Mouse (Mus musculus): ENCODE results near the gene Rab5b. TPM values are rescaled to one million over a fixed set of nuclear protein-coding genes. Genes with fewer than 3 reads are reported as not detected.
A peak's percentile ranks its signal among the peaks of the same experiment; 100 is the strongest.
"Not testable (repeated sequence)": the region's sequence is repeated elsewhere in the genome, so short reads cannot be mapped to it uniquely, and the experiment has no call there.

Gene Rab5b
- total RNA-seq, 1 experiment from 2014 or later: 36.4 TPM

- no peak for ATAC-seq (replicated peaks in 1 of 2; ENCODE audit: insufficient read depth in 1 of 2, low FRiP score in 2 of 2, low TSS enrichment in 1 of 2, low read depth in 1 of 2, poor library complexity in 2 of 2, severe bottlenecking in 2 of 2)
Observed at GRCm38 (mm10) chr10:128659490-128659889, 36.6 kb downstream of the Rab5b start.

DNA sequence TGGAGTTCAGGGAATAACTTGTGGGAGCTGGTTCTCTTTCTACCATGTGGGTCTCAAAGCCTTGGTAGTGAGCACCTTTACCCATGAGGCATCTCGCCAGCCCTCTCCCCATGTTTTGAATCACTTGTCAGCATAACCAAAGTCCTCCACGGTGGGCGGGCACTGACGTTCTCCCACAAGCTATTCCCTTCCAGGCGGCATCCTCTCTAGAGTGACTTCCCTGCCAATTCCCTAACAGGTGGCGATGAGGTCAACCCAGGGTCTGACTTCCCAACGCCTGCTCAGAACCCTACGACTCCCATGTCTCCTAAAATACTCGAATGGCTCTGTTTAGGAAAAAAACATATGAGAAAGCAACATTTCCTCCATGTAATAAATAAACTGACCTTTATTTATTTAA lies 38.2 kb downstream of the Rab5b start:
- ATAC-seq (replicated peaks in 1 of 2; ENCODE audit: insufficient read depth in 1 of 2, low FRiP score in 2 of 2, low TSS enrichment in 1 of 2, low read depth in 1 of 2, poor library complexity in 2 of 2, severe bottlenecking in 2 of 2): no peak

- ATAC-seq (replicated peaks in 1 of 2; ENCODE audit: insufficient read depth in 1 of 2, low FRiP score in 2 of 2, low TSS enrichment in 1 of 2, low read depth in 1 of 2, poor library complexity in 2 of 2, severe bottlenecking in 2 of 2): no peak
Observed at GRCm38 (mm10) chr10:128656731-128657130, 39.3 kb downstream of the Rab5b start.

DNA sequence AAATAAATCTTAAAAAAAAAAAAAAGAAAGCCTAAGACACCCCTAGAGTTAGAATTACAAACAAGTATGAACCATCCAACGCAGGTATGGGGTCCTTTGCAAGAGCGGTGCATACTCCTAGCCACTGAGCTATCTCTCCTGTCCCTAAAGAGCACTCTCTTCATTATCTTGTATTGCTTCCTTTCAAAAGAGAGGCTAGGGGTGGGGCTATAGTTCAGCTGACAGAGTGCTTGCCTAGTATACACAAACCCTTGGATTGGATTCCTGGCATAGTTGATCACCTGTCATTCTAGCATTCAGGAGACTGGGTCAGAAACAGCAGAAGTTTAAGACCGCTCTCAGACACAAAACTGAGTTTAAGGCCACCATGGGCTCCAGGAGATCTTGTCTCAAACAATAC lies 40.8 kb downstream of the Rab5b start:
- no peak for ATAC-seq (replicated peaks in 1 of 2; ENCODE audit: insufficient read depth in 1 of 2, low FRiP score in 2 of 2, low TSS enrichment in 1 of 2, low read depth in 1 of 2, poor library complexity in 2 of 2, severe bottlenecking in 2 of 2)

DNA sequence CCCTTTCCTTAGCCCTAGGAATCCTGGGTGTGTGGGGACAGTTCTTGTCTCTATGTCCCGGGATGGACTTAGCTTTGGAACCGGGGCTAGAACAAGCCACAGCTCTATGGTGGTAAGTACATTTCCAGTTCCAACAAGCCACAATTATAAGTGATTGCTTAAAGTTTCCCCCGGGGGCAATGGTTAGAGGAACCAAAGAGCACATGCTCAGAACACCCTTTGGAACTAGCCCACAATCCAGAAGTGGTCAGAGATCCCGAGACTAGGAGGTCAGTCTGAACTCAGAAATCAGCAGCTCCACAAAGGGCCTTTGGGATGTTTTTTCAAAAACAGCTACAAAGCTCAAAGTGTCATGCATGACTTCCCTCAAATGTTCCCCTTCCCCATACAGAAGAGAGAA lies 42.2 kb downstream of the Rab5b start:
- no peak for ATAC-seq (replicated peaks in 1 of 2; ENCODE audit: insufficient read depth in 1 of 2, low FRiP score in 2 of 2, low TSS enrichment in 1 of 2, low read depth in 1 of 2, poor library complexity in 2 of 2, severe bottlenecking in 2 of 2)

- ATAC-seq (replicated peaks in 1 of 2; ENCODE audit: insufficient read depth in 1 of 2, low FRiP score in 2 of 2, low TSS enrichment in 1 of 2, low read depth in 1 of 2, poor library complexity in 2 of 2, severe bottlenecking in 2 of 2): peak; percentile 33 to 39; a peak in 1 of 4 replicates
Observed at GRCm38 (mm10) chr10:128646139-128647089, 49.6 kb downstream of the Rab5b start.

- peak; percentile 79 to 84 for ATAC-seq (replicated peaks in 1 of 2; ENCODE audit: insufficient read depth in 1 of 2, low FRiP score in 2 of 2, low TSS enrichment in 1 of 2, low read depth in 1 of 2, poor library complexity in 2 of 2, severe bottlenecking in 2 of 2)
Observed at GRCm38 (mm10) chr10:128645111-128646011, 50.7 kb downstream of the Rab5b start, which contains the start of gene Ikzf4. Gene Ikzf4, minus strand, starts transcription at chr10:128645991.

DNA sequence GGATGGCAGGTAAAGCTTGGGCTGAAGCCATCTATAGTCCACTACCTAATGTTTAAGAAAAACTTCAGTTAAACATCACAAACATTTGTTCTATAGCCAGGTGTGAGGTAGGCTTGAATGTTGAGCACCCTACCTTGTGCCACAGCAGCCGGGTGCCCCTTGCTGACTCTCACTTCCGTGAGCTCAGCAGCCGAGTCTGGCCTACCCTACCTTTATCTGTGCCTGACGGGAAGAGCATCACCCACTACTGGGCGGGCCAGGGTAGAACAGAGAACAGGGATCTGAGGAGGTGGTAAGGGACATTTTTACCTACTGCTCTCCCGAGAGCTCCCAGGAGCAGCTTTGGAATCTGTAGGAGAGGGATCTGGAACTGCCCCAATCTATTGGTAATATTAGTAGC lies 53.3 kb downstream of the Rab5b start:
- no peak for ATAC-seq (replicated peaks in 1 of 2; ENCODE audit: insufficient read depth in 1 of 2, low FRiP score in 2 of 2, low TSS enrichment in 1 of 2, low read depth in 1 of 2, poor library complexity in 2 of 2, severe bottlenecking in 2 of 2)

- no peak for ATAC-seq (replicated peaks in 1 of 2; ENCODE audit: insufficient read depth in 1 of 2, low FRiP score in 2 of 2, low TSS enrichment in 1 of 2, low read depth in 1 of 2, poor library complexity in 2 of 2, severe bottlenecking in 2 of 2)
Observed at GRCm38 (mm10) chr10:128641871-128642270, 54.2 kb downstream of the Rab5b start.

GRCm38 (mm10) chr10:128640891-128641290 lies 55.2 kb downstream of the Rab5b start:
- no peak for ATAC-seq (replicated peaks in 1 of 2; ENCODE audit: insufficient read depth in 1 of 2, low FRiP score in 2 of 2, low TSS enrichment in 1 of 2, low read depth in 1 of 2, poor library complexity in 2 of 2, severe bottlenecking in 2 of 2)

DNA sequence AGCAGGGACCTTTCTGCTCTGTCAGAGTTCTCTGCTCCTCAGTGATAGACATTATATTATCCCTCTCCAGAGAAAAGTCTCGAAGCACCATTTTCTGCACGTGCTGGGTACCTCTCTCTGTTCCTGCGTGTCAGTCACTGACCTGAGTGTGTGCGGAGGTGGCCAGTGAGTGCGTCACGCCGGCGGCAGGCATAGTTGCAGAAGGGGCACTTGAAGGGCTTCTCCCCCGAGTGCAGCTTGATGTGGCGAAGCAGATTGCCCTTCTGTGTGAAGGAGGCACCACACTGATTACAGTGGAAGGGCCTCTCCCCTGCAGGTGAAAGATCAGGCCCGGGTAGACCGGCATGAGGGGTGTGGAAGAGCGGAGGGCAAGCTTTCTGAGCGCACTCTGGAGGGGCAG lies 56.1 kb downstream of the Rab5b start:
- no peak for ATAC-seq (replicated peaks in 1 of 2; ENCODE audit: insufficient read depth in 1 of 2, low FRiP score in 2 of 2, low TSS enrichment in 1 of 2, low read depth in 1 of 2, poor library complexity in 2 of 2, severe bottlenecking in 2 of 2)

- peak; percentile 8 to 22; a peak in 2 of 4 replicates for ATAC-seq (replicated peaks in 1 of 2; ENCODE audit: insufficient read depth in 1 of 2, low FRiP score in 2 of 2, low TSS enrichment in 1 of 2, low read depth in 1 of 2, poor library complexity in 2 of 2, severe bottlenecking in 2 of 2)
Observed at GRCm38 (mm10) chr10:128637011-128637410, 59.1 kb downstream of the Rab5b start.

DNA sequence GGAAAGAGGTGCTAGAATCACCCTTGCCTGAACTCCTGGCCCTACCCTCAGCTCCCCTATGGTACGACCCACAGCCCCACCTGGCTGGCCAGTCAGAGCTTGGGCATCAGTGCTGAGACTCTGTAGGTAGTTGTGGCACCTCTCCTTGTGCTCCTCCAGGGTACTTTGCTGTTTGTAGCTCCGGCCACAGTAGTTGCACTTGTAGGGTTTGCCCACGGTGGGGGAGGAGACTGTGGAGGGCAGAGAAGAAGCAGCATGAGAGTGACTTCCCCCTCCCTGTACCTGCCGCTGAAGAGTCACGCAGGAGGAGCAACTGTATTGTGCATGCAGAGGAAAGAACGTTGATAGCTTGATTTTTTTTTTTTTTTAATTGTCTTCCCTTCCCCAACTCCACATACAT lies 59.5 kb downstream of the Rab5b start:
- peak; percentile 63 to 65; a peak in 3 of 4 replicates for ATAC-seq (replicated peaks in 1 of 2; ENCODE audit: insufficient read depth in 1 of 2, low FRiP score in 2 of 2, low TSS enrichment in 1 of 2, low read depth in 1 of 2, poor library complexity in 2 of 2, severe bottlenecking in 2 of 2)

DNA sequence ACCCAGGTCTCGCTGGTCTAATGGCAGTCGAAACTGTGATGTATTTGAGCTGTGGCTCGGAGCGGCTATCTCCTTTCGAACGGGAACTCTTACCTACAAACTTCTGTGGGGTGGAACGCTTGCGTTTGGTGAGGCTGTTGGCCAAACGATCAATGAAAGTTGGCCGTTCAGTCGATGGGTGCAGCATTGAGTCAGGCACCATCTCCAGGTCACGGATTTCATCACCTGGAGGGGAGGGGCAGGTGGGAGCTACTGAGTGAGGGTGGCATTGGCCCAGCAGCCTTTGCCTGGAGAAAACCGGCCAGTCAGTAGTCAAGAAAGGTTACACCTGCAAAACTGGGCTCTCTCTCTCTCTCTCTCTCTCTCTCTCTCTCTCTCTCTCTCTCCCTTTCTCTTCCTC lies 60.4 kb downstream of the Rab5b start:
- no peak for ATAC-seq (replicated peaks in 1 of 2; ENCODE audit: insufficient read depth in 1 of 2, low FRiP score in 2 of 2, low TSS enrichment in 1 of 2, low read depth in 1 of 2, poor library complexity in 2 of 2, severe bottlenecking in 2 of 2)

DNA sequence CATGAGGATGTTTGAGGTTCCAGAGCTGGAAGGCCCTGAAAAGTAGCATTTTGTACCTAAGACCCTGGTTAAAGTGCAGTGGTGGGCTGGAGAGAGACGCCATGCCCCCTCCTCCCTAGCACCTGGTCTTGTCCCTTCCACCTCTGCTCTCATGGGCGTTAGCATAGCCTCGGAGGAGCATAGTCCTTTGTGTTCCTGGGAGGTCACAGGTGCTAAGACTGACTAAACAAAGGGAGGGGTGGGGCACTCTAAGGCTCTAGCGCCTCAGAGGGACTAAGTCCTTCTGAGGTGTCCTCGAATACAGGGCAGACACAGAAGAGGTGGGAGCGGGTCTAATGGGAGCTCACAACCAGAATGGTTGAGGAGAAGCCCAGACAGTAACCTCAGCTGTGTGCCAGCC lies 64.5 kb downstream of the Rab5b start:
- no peak for ATAC-seq (replicated peaks in 1 of 2; ENCODE audit: insufficient read depth in 1 of 2, low FRiP score in 2 of 2, low TSS enrichment in 1 of 2, low read depth in 1 of 2, poor library complexity in 2 of 2, severe bottlenecking in 2 of 2)

GRCm38 (mm10) chr10:128630306-128630705 lies 65.8 kb downstream of the Rab5b start:
- ATAC-seq (replicated peaks in 1 of 2; ENCODE audit: insufficient read depth in 1 of 2, low FRiP score in 2 of 2, low TSS enrichment in 1 of 2, low read depth in 1 of 2, poor library complexity in 2 of 2, severe bottlenecking in 2 of 2): not testable (repeated sequence)

DNA sequence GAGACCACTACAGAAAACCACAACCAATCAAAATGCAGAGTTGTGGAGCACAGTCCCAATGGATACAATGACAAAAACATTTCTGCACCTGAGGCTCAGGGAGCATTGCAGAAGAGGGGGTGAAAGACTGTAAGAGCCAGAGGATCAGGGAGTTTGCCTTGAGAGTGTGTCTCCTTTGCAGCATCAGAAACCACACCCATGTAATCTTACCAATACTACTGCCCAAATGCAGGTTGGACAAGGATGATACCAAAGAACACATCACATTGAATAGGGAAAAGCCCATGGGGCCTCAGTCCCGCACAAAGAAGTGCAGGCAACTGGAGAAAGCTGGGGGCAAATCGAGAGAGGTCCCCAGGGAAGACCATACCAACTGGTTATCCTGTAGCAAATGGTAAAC lies 66.3 kb downstream of the Rab5b start:
- ATAC-seq (replicated peaks in 1 of 2; ENCODE audit: insufficient read depth in 1 of 2, low FRiP score in 2 of 2, low TSS enrichment in 1 of 2, low read depth in 1 of 2, poor library complexity in 2 of 2, severe bottlenecking in 2 of 2): no peak

Measured in hematopoietic stem cell, adult 5-6 weeks (primary cell).